Mouse (Mus musculus): ENCODE data around the gene Lgi1.

Lgi1 gene

GRCm38 (mm10) chr19:38327002-38327401 lies 62.7 kb downstream of the Lgi1 start:
- DNase-seq (ENCODE audit: low spot score) = no peak

GRCm38 (mm10) chr19:38328010-38328409 lies 63.7 kb downstream of the Lgi1 start:
- no peak for DNase-seq (ENCODE audit: low spot score)

GRCm38 (mm10) chr19:38329257-38329656 lies 64.9 kb downstream of the Lgi1 start:
- DNase-seq (ENCODE audit: low spot score) = no peak

GRCm38 (mm10) chr19:38331072-38331471 lies 66.7 kb downstream of the Lgi1 start:
- no peak for DNase-seq (ENCODE audit: low spot score)

GRCm38 (mm10) chr19:38332245-38332644 lies 67.9 kb downstream of the Lgi1 start:
- no peak for DNase-seq (ENCODE audit: low spot score)

GRCm38 (mm10) chr19:38332820-38333219 lies 68.5 kb downstream of the Lgi1 start:
- DNase-seq (ENCODE audit: low spot score) = no peak

- DNase-seq (ENCODE audit: low spot score) = no peak
Observed at GRCm38 (mm10) chr19:38336553-38336952, 72.2 kb downstream of the Lgi1 start.

GRCm38 (mm10) chr19:38337332-38337731 lies 73.0 kb downstream of the Lgi1 start:
- no peak for DNase-seq (ENCODE audit: low spot score)

- DNase-seq (ENCODE audit: low spot score) = no peak
Observed at GRCm38 (mm10) chr19:38339734-38340133, 75.4 kb downstream of the Lgi1 start.

- DNase-seq (ENCODE audit: low spot score) = no peak
Observed at GRCm38 (mm10) chr19:38343246-38343645, 78.9 kb downstream of the Lgi1 start.

GRCm38 (mm10) chr19:38348271-38349012 lies 84.1 kb downstream of the Lgi1 start:
- DNase-seq (ENCODE audit: low spot score) = no peak

- no peak for DNase-seq (ENCODE audit: low spot score)
Observed at GRCm38 (mm10) chr19:38349013-38349341, 84.6 kb downstream of the Lgi1 start.

- DNase-seq (ENCODE audit: low spot score) = no peak
Observed at GRCm38 (mm10) chr19:38351202-38351601, 86.9 kb downstream of the Lgi1 start.

GRCm38 (mm10) chr19:38351728-38352127 lies 87.4 kb downstream of the Lgi1 start:
- DNase-seq (ENCODE audit: low spot score) = no peak

- no peak for DNase-seq (ENCODE audit: low spot score)
Observed at GRCm38 (mm10) chr19:38352495-38353130, 88.3 kb downstream of the Lgi1 start.

- no peak for DNase-seq (ENCODE audit: low spot score)
Observed at GRCm38 (mm10) chr19:38354279-38354678, 89.9 kb downstream of the Lgi1 start.

GRCm38 (mm10) chr19:38354819-38355360 lies 90.6 kb downstream of the Lgi1 start:
- no peak for DNase-seq (ENCODE audit: low spot score)

GRCm38 (mm10) chr19:38356211-38356828 lies 92.0 kb downstream of the Lgi1 start:
- DNase-seq (ENCODE audit: low spot score) = no peak

GRCm38 (mm10) chr19:38357956-38358623 lies 93.8 kb downstream of the Lgi1 start:
- no peak for DNase-seq (ENCODE audit: low spot score)

- DNase-seq (ENCODE audit: low spot score) = no peak
Observed at GRCm38 (mm10) chr19:38359287-38359686, 95.0 kb downstream of the Lgi1 start.

Measured in urinary bladder, postnatal 10 days (tissue).